Mouse (Mus musculus): ENCODE results near the gene Slc7a11.

The Slc7a11 gene

DNA sequence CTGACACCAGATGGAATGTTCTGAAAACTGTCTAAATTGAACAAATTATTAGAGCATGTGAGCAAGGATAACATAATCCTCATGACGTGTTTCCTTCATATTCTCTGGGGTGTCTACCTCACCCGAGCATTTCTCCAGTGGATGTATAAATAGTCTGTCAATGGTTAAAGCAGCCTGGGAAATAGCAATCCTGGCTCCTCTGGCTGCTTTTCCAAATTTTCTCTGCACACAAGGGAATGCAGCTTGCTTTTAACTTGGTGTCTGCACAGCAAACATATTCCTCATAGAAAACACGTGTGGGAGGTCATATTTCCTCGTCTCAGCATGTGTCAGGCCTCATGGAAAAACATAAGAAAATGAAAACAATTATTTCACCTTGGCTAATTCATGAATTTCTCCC lies 586.6 kb downstream of the Slc7a11 start:
- no peak for DNase-seq (ENCODE audit: low read depth)

DNA sequence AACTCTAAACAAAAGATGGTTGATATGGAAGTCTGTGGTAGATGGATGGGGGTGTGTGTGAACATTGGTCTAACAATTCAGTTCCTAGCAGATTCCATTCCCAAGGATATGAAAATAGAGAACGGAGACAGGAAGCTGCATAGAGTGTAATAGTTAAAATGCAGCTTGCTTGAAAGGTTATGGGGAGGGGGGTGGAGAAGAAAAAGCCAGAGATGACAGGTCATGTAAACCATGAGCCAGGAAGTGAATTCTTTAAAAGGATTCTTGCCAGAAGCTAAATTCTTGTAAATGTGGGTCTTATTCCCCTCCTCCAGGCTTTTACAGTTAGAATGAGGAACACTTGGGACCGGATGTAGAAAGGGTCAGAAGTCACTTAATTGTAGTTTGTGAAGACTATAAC lies 589.1 kb downstream of the Slc7a11 start:
- no peak for DNase-seq (ENCODE audit: low read depth)

DNA sequence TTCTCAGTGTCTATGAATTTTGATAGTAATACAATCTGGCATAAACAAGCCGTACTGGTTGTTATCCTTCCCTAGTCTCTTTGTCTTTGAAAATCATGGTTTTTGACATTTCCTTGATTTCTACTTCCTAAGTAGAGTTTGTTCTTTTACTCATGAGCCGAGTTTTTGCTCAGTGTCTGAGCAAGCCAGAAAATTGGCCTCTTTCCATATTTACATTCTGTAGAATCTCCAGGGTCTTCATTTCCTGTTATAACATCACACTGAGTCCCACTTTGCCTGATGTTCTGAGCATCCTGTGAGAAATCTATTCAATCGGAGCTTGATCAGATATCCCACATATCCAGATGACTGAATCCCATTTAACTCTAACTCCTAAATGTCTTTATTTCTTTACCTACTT lies 600.4 kb downstream of the Slc7a11 start:
- no peak for DNase-seq (ENCODE audit: low read depth)

All from c-Kit-positive CD71-positive TER-119-negative erythroid progenitor cells, embryonic 14.5 days (primary cell).